Mouse (Mus musculus) gastrocnemius, postnatal 10 days (tissue): ENCODE results near the gene Dnajc3. TPM values are rescaled to one million over a fixed set of nuclear protein-coding genes. Genes with fewer than 3 reads are reported as not detected.
"Not testable (repeated sequence)": the region's sequence is repeated elsewhere in the genome, so short reads cannot be mapped to it uniquely, and the experiment has no call there.

Source experiments
- DNase-seq: peaks from one replicate; pipeline ENCODE4 v3.0.0; 2021; ENCODE audit warnings: mixed read lengths
- total RNA-seq, 2 experiments: library from RNA; stranded (reverse); gene quantifications; 2 replicates each; pipeline ENCODE4 v1.2.3; 2021

Dnajc3 gene
- total RNA-seq, 2 experiments from 2014 or later = 22.3 to 25.9 TPM

- DNase-seq = no peak
These were observed 7.0 kb upstream of the Dnajc3 start for GRCm38 (mm10) chr14:118930777-118931176.

DNA sequence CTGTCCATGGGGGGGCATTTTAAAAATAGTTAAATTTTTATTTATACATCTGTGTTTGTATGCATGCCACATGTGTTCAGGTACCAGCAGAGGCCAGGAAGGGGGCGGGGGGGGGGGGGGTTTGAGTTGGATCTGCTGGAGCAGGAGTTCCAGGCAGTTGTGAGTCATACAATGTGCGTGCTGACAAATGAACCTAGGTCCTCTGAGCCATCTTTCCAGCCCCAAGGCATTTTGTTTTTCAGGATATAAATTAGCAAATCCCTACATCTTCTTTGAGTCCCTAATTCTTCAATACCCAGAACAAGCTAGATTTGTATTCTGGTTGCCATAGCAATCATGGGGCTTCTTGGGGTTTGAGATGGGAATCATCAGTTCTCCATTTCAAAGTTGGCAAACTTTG lies 6.6 kb upstream of the Dnajc3 start:
- DNase-seq = no peak

GRCm38 (mm10) chr14:118932956-118933355 lies 4.8 kb upstream of the Dnajc3 start:
- DNase-seq = no peak

DNA sequence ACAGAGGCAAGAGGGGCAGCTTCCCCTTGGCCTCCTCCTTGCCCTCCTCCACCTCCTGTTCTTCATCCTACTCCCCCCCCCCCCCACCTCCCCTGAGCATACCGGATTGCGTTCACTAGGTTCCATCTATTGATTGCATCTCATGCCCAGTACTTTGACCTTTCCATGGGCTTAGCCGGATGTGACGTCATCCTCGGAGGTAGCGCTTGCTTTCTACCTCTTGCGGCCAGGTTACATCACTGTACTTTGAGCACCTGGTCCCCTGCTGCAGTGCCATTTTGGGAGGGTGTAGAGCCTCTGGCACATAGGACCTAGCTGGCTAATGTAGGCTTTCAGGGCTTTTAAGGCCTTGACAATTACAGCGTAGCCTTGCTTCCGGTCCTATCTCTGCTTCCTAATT lies 3.1 kb upstream of the Dnajc3 start:
- DNase-seq = no peak

GRCm38 (mm10) chr14:118936236-118936635 lies 1.5 kb upstream of the Dnajc3 start:
- DNase-seq = no peak

- no peak for DNase-seq
These were observed 824 bp upstream of the Dnajc3 start for GRCm38 (mm10) chr14:118936952-118937351.

DNA sequence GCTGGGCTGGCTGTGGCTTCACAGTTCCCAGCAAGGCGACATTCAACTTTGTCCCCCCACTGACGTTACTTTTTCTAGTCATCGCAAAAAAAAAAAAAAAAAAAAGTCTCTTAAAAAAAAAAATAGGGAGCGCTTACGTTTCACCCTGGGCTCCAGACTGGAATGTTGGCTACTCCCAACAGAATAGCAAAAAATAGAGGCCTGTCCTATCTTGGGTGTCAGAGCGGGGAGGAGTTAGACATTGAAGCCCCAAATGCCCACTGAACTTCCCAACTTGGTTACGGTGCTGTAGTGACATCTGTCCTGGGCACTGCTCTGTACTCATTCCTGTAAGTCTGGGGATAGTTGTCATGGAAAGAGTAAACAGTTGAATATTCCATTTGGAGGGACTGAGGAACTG lies 775 bp downstream of the Dnajc3 start:
- no peak for DNase-seq

DNA sequence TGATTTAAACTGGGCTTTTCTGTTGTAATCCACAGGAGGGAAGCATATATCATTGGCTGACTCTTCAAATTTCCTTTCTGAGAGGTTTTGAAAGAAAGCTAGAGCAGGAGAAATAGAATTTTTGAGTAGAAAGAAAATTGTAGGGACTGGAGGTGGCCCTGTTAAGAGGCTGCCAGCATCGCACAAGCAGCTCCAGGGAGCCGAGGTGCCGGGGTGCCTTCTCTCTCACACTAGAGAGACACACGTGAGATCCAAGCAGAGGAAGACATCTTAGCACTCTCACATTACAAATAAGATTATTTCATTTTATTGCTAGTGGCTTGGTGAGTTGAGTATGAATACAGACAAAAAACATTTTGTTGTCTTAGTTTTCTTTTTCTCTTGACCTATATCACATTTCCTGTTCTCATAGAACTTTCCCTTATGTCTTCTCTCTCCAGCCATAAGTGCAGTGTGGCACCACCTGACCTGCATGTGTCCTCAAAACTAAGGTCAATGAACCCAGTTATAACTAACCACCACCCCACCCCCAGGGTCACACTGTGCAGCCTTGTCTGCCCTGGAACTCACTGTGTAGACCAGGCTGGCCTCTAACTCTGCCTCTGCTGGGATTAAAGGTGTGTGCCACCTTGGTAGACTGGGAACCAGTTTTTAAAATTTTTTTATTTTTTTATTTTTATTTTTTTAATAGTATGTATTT lies 3.2 kb downstream of the Dnajc3 start:
- DNase-seq = no peak

- no peak for DNase-seq
These were observed 4.3 kb downstream of the Dnajc3 start for GRCm38 (mm10) chr14:118942076-118942475.

GRCm38 (mm10) chr14:118944702-118945101 lies 6.9 kb downstream of the Dnajc3 start:
- no peak for DNase-seq

GRCm38 (mm10) chr14:118948841-118949240 lies 11.1 kb downstream of the Dnajc3 start:
- no peak for DNase-seq

DNA sequence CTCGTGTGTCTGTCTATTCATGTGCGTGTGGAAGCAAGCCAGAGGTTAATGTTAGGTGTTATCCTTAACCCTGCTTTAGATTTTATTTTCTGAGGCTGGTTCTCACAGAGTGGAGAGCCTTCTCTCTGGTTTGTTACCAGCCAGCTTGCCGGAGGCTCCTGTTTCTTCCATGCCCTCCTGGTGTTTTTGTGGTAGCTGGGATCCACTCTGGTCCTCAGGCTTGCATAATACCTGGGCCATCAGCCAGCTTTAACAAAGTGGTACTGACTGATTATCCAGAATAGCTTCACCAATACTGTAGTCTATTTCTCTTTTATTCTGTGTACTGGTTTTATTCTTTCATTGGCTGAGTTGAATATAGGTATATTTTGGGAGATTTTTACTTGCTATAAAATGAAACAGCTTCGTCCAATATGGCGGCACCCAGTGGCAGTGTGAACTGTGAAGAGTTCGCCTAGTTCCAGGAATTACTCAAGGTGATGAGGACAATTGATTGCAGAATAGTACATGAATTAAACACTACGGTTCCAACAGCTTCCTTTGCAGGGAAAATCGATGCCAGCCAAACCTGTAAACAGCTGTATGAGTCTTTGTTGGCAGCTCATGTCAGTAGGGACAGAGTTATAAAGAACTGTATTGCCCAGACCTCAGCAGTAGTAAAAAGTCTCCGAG lies 14.3 kb downstream of the Dnajc3 start:
- DNase-seq = no peak

GRCm38 (mm10) chr14:118958010-118958409 lies 20.2 kb downstream of the Dnajc3 start:
- DNase-seq = no peak

GRCm38 (mm10) chr14:118965356-118966000 lies 27.7 kb downstream of the Dnajc3 start:
- DNase-seq = no peak

GRCm38 (mm10) chr14:118967646-118968045 lies 29.9 kb downstream of the Dnajc3 start:
- DNase-seq = no peak

GRCm38 (mm10) chr14:118972268-118972667 lies 34.5 kb downstream of the Dnajc3 start:
- DNase-seq = no peak

DNA sequence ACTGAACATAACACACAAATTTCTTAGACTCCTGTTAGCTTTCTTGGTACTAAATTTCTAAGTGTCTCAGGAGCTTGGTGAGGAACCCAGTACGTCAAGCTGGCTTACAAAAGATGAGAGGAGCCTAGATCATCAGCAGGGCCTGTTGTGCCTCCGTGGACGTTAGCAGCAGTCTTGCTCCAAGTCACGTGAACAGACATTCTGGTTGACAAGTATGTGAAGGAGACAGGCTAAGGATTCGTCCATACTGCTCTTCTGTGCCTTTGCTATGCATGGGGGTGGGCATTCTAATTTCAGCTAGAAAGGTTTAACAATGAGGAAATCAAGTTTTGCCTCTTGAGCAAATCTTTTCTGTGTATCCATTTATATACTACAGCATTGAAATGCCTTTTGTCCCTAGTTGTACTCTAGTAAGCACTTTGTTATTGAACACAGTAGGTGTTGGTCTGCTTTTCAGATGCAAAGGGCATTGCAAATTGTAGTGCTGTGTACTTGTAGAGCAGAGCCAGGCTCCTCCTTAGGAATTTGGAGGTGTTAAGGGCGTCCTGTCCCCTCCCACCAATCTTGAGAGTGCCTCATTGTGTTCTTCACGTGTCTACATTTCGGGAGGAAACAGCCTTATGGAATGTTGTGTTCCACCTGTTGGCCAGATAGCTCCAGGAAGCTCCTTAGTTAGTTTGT lies 39.5 kb downstream of the Dnajc3 start:
- no peak for DNase-seq

DNA sequence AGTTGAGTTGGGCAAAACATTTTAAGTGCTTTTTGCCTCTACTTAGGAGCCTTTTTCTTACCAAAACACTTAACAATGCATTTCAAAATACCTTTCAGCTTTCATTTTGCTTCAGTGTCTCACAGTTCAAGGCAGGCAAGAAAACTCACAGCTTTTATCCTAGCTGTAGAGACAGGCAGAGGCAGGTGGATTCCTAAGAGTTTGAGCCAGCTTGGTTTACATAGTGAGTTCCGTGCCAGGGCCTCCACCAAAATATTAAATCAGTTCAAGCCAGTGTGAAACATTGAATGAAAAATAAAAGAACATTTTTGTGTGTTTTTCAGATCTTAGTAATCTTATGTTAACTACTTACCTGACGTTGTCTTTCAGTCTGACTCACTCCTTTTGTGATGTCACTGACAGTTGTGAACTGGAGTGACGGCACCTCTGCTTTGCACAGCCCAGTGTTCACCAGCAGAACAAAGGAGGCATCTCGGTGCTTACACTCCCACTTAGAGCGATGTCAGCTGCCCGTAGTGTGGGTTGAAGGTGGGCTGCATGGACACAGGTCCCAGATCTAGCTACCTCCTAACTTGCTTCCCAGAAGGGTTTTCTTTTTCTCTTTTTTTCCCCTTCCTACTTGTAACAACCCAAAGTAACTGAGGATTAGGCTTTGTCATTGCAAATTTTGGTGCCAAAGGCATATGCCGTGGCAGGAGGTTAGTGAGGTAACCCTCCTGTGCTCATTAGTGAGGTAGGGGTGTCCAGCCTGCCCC lies 42.0 kb downstream of the Dnajc3 start:
- DNase-seq = no peak

- DNase-seq = no peak
These were observed 42.6 kb downstream of the Dnajc3 start for GRCm38 (mm10) chr14:118980358-118980757.

GRCm38 (mm10) chr14:118980890-118981289 lies 43.1 kb downstream of the Dnajc3 start:
- no peak for DNase-seq

GRCm38 (mm10) chr14:118981711-118982428 lies 44.1 kb downstream of the Dnajc3 start:
- DNase-seq = not testable (repeated sequence)
